Mouse (Mus musculus) midbrain, postnatal 0 days (tissue): ENCODE results near the gene Pkm. TPM values are rescaled to one million over a fixed set of nuclear protein-coding genes. Genes with fewer than 3 reads are reported as not detected.
A peak's percentile ranks its signal among the peaks of the same experiment; 100 is the strongest.

Source experiments
- ATAC-seq: fragments of 200-750 bp; cut with Nextera tagmentation; 2 replicates; pipeline ENCODE4 v1.8.0; 2017; ENCODE audit warnings: moderate number of reproducible peaks, mild to moderate bottlenecking, moderate TSS enrichment, moderate library complexity; ENCODE audit not compliant: low FRiP score
- DNase-seq: peaks from one replicate; pipeline ENCODE4 v3.0.0-alpha.2; 2015; ENCODE audit warnings: low spot score
- H3K27ac ChIP-seq: fragments of 300-500 bp; sonication (generic); 2 replicates; pipeline ENCODE4 v1.5.1; 2014; ENCODE audit warnings: low read depth, mild to moderate bottlenecking, low read length, mixed read lengths
- H3K27me3 ChIP-seq: fragments of 300-500 bp; sonication (generic); 2 replicates; pipeline ENCODE4 v1.6.1; 2014; ENCODE audit warnings: low read length, control low read depth, mixed read lengths; ENCODE audit not compliant: insufficient read depth
- H3K36me3 ChIP-seq: fragments of 300-500 bp; sonication (generic); 2 replicates; pipeline ENCODE4 v1.6.1; 2014; ENCODE audit warnings: low read length, control low read depth, mixed read lengths; ENCODE audit not compliant: insufficient read depth
- H3K4me1 ChIP-seq: fragments of 300-500 bp; sonication (generic); 2 replicates; pipeline ENCODE4 v1.6.1; 2014; ENCODE audit warnings: mild to moderate bottlenecking, control low read depth, antibody characterized with exemption, low read length, mixed read lengths; ENCODE audit not compliant: insufficient read depth
- H3K4me2 ChIP-seq: fragments of 300-500 bp; sonication (generic); 2 replicates; pipeline ENCODE4 v1.6.1; 2014; ENCODE audit warnings: low read depth, mild to moderate bottlenecking, low read length, mixed read lengths; ENCODE audit not compliant: poor library complexity, severe bottlenecking
- H3K4me3 ChIP-seq: fragments of 300-500 bp; sonication (generic); 2 replicates; pipeline ENCODE4 v1.5.1; 2014; ENCODE audit warnings: low read depth, mild to moderate bottlenecking, low read length, moderate library complexity
- H3K9ac ChIP-seq: fragments of 300-500 bp; sonication (generic); replicated peaks from 2 replicates; pipeline ENCODE4 v1.6.1; 2014; ENCODE audit warnings: mild to moderate bottlenecking, low read length, moderate library complexity, mixed read lengths; ENCODE audit not compliant: poor library complexity, severe bottlenecking
- H3K9me3 ChIP-seq: fragments of 300-500 bp; sonication (generic); 2 replicates; pipeline ENCODE4 v1.6.1; 2016; ENCODE audit warnings: low read length, control low read depth
- CTCF ChIP-seq: IDR thresholded peaks from 2 replicates; pipeline ENCODE4 v1.5.1; 2016; ENCODE audit warnings: antibody characterized with exemption, mild to moderate bottlenecking
- WGBS: fragments of 180-500 bp; shearing (Covaris S2); extraction: QIAGEN DNeasy Blood & Tissue Kit; methylation state at CpG from one replicate; pipeline ENCODE4 v1.1.7; 2014; 5-methylcytosine and 5-hydroxymethylcytosine counted together
- polyA plus RNA-seq: library from polyadenylated mRNA; unstranded; fragments of >200 nt; fragmentation: Nextera tagmentation; extraction: Ambion mirVana; gene quantifications from 2 replicates; pipeline ENCODE4 v1.2.1, GENCODE M21; 2015
- total RNA-seq: library from RNA; depleted of rRNA; stranded (reverse); fragments of >200 nt; gene quantifications from 2 replicates; pipeline ENCODE4 v1.2.3, GENCODE M21; 2014

Pkm gene
- total and polyA plus RNA-seq, 2 experiments from 2014 or later, result 739 to 780 TPM

- Histone ChIP-seq H3K9ac (no peak overlapping the region), H3K9me3 (no peaks in the 10 kb centered on the region), H3K4me1 (no peaks in the 10 kb centered on the region), H3K27me3 (no peaks in the 10 kb centered on the region), H3K36me3 (peaks cover 62% of the 10 kb centered on the region), H3K27ac (no peak overlapping the region), H3K4me2 (no peak overlapping the region), H3K4me3 (no peak overlapping the region)
- no peak for DNase-seq
- no peak for TF ChIP-seq CTCF
- ATAC-seq, result no peak
- WGBS, result 87% methylated on average over 6 of the region's 6 CpGs
Observed at GRCm38 (mm10) chr9:59667904-59668303, 11.7 kb downstream of the Pkm start.

GRCm38 (mm10) chr9:59668473-59668872 lies 12.3 kb downstream of the Pkm start:
- Histone ChIP-seq H3K27ac (no peak overlapping the region), H3K4me3 (no peak overlapping the region), H3K27me3 (no peaks in the 10 kb centered on the region), H3K9ac (no peak overlapping the region), H3K36me3 (peaks cover 68% of the 10 kb centered on the region), H3K4me2 (no peak overlapping the region), H3K9me3 (no peaks in the 10 kb centered on the region), H3K4me1 (no peaks in the 10 kb centered on the region)
- DNase-seq (no peak), ATAC-seq (no peak)
- 73% methylated on average over 7 of the region's 7 CpGs for WGBS
- TF ChIP-seq CTCF, result no peak

- Histone ChIP-seq H3K9ac (no peak overlapping the region), H3K27me3 (no peaks in the 10 kb centered on the region), H3K27ac (no peak overlapping the region), H3K36me3 (peaks cover 72% of the 10 kb centered on the region), H3K4me3 (no peak overlapping the region), H3K4me2 (no peak overlapping the region), H3K9me3 (no peaks in the 10 kb centered on the region), H3K4me1 (no peaks in the 10 kb centered on the region)
- DNase-seq, result no peak
- peak; percentile 56 for TF ChIP-seq CTCF
- no peak for ATAC-seq
- WGBS, result 76% methylated on average over 4 of the region's 4 CpGs
Observed at GRCm38 (mm10) chr9:59669172-59669571, 13.0 kb downstream of the Pkm start.

- ATAC-seq (no peak), DNase-seq (no peak)
- H3K36me3 ChIP-seq, result peaks cover 84% of the 10 kb centered on the region
- TF ChIP-seq CTCF, result no peak
- WGBS, result 86% methylated on average over 12 of the region's 12 CpGs
- H3K4me3 ChIP-seq, result no peak overlapping the region
- H3K9ac ChIP-seq, result no peak overlapping the region
- no peaks in the 10 kb centered on the region for H3K4me1 ChIP-seq
- no peak overlapping the region for H3K27ac ChIP-seq
- H3K9me3 ChIP-seq, result no peaks in the 10 kb centered on the region
- no peak overlapping the region for H3K4me2 ChIP-seq
- no peaks in the 10 kb centered on the region for H3K27me3 ChIP-seq
Observed at GRCm38 (mm10) chr9:59672195-59672894, 16.2 kb downstream of the Pkm start.

- WGBS, result 72% methylated on average over 2 of the region's 2 CpGs
- Histone ChIP-seq H3K27ac (no peak overlapping the region), H3K4me1 (no peaks in the 10 kb centered on the region), H3K4me2 (no peak overlapping the region), H3K4me3 (no peak overlapping the region), H3K27me3 (no peaks in the 10 kb centered on the region), H3K9me3 (no peaks in the 10 kb centered on the region), H3K36me3 (peaks cover 75% of the 10 kb centered on the region), H3K9ac (no peak overlapping the region)
- ATAC-seq (no peak), DNase-seq (no peak)
- no peak for TF ChIP-seq CTCF
Observed at GRCm38 (mm10) chr9:59673427-59673826, 17.3 kb downstream of the Pkm start.

- DNase-seq, result no peak
- H3K27ac ChIP-seq, result no peak overlapping the region
- H3K4me2 ChIP-seq, result no peak overlapping the region
- peaks cover 4% of the 10 kb centered on the region; the same call in 1 of the 2 replicates for H3K4me1 ChIP-seq
- H3K4me3 ChIP-seq, result no peak overlapping the region
- no peak for ATAC-seq
- H3K27me3 ChIP-seq, result no peaks in the 10 kb centered on the region
- no peak for TF ChIP-seq CTCF
- H3K36me3 ChIP-seq, result peaks cover 60% of the 10 kb centered on the region
- 85% methylated on average over 14 of the region's 14 CpGs for WGBS
- H3K9me3 ChIP-seq, result no peaks in the 10 kb centered on the region
- H3K9ac ChIP-seq, result no peak overlapping the region
Observed at GRCm38 (mm10) chr9:59675598-59675997, 19.4 kb downstream of the Pkm start.
